Mouse (Mus musculus) v-Abl transformed pro-B cells (cell line): ENCODE data around the gene Hypk.
"Not testable (repeated sequence)": the region's sequence is repeated elsewhere in the genome, so short reads cannot be mapped to it uniquely, and the experiment has no call there.

Experiments used
- in situ Hi-C, 2 experiments: fragments of 400-800 bp; cut with MboI; formaldehyde crosslinking; loops; one replicate each; pipeline ENCODE4 v1.15.1; 2025; ENCODE audit not compliant: unreplicated experiment in 2 of 2

Hypk gene

DNA sequence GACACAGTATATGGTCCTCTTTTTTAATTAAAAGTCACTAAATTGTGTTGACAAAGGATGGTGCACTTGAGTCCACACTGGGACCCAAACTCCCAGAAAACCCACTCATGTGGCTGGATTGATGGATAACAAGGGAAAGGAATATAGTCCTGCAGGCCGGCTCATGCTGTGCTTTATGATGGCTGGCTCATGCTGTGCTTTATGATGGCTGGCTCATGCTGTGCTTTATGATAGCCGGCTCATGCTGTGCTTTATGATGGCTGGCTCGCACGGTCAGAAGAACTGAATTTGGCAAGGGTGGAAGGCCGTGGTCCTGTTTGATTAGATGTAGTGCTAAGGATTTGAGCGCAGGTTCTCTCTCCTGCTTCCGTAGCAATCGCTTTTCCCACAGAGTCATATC lies 30.5 kb downstream of the Hypk start:
- in situ Hi-C loops: loop anchor here (5.0 kb wide), 1 partner anchor 76 kb away; no protein-coding TSS in a partner anchor

DNA sequence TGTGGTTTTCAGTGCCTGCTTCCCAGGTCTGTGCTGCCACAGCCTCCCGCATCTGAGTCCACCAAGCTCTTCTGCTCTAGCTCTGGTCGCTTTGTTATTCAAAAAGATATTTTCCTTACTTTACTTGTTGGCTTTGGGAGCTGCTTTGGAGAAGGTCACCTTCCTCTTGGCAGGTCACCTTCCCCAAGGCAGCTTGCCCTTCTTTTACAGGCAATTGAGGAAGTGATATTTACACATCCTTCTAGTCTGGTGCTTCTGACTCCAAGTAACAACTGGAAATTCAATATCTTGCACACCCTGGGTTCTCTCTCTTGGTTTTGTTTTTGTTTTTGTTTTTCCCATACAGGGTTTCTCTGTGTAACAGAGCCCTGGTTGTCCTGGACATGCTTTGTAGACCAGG lies 31.3 kb downstream of the Hypk start:
- in situ Hi-C loops: loop anchor here (5.0 kb wide), 1 partner anchor 77 kb away; no protein-coding TSS in a partner anchor

DNA sequence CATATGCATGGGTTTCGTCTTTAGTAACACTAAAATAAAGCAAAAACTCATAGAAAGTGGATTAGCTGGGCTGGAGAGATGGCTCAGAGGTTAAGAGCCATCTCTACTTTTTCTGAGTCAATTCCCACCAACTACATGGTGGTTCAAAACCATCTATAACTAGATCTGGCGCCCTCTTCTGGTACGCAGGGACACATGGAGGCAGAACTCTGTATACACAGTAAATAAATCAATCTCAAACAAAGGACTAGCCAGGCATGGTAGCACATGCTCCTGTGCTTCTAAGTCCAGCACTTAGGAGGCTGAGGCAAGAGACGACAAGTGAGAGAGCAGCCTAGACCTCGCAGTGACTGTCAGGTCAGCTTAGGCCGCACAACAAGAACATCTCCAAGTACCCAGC lies 48.5 kb downstream of the Hypk start:
- in situ Hi-C loops: not testable (repeated sequence)

DNA sequence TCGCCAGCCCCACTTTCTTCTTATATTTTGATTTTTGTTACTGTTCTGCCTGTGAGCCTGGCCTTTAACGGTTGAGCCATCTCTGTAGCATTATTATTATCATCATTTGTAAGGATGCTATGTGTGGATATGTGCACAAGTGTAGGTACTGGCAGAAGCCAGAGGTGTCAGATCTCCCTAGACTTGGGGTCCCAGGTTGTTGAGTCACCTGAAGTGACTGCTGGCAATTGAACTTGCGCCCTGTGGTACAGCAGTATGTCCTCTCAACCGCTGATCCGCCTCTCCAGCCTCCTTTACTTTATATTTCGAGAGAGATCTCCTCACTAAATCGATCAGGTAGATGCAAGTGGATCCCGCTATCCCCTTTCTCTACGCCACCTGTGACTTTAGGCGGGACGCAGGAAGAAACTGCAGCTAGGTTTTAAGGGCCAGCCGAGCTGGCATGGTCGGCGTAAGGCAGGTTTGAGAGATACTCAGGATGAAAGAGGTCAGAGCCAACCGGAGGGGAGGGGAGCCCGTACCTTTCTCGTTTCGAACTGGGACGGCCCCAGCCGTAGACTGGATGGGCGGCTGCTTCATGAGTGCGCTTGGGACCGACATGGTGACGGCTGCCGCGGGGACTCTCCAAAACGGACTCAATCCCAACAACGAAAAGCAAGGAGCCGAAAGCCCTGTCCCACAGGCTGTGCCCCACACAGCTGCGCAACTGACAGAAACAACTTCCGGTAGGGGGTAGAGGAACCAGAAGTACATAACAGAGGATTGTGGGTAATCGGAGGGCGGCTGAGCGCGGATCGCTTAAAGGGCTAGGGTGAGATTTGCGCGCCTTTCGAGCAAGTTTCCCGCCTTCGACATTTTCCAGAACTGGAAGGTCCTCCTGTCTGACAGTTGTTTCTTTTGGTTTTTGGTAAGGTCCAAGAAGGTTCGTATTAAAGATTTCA lies 53.1 kb downstream of the Hypk start, which contains the start of the genes Mfap1a and Wdr76:
TSS of gene Mfap1a (minus strand) at position 724 of the 941 bp plus-strand sequence.
TSS of gene Wdr76 (plus strand) at position 782 of the 941 bp plus-strand sequence.
- in situ Hi-C loops: not testable (repeated sequence)

DNA sequence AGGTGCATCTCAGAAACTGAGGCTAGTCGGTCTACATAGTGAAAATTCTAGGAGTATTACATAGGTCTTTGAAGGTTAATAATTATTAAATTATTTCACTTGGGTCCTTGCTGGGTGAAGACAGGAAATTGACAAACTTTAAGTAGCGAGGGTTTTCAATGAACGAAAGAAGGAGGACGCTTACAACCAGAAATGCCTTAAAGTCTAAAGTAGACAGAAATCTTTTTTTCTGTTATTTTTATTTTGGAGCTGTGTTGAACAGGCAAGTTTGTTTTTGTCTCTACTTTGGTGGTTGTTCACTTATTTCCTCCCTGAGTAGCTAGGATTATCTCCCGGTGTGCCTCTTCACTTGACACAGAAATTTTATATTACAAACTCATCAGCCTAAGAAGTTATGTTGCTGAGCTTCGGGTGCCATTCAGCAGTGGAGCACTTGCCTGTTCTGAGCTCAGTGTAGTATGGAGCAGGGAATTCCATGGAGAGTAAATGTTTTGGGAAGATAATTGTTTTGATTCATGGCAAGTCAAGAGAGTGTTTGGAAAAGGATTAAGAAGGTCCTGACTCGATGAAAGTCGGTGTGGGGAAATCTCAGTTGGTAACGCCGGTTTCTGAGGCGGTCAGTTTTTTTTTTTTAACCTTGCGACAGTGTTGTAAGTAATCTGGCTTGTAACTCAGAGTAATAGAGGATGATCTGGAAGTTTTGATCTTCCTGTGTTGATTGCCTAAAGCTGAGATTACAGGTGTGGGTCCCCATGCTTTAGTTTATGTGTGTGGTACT lies 54.3 kb downstream of the Hypk start:
- in situ Hi-C loops: no loop called here

DNA sequence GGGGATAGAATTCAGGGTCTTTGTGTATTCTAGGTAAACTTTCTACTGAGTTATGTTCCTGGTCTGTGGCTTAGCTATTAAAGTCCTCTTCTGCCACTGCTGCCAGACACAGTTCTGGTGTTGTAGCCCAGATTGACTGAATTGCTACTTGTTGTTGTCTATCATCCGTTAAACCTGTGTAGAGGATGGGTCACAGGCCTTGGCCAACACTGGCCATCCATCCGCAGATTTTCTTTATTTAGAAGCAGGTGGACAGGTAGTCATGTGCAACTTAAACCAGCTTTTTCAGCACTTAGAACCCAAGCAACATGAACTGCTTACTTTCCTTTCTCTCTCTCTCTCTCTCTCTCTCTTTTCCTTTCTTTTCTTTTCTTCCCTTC lies 54.9 kb downstream of the Hypk start:
- in situ Hi-C loops: no loop called here
